ENCODE assay signal across 9 mouse cellular contexts in genomic region chrX:155622527-155622926, GRCm38 (mm10). TPM values are rescaled to one million over a fixed set of nuclear protein-coding genes. Genes with fewer than 3 reads are reported as not detected.
DNase-seq lines count a peak whose midpoint lies in the region; ATAC-seq and TF ChIP-seq lines count a peak whose summit lies in the region.
"Had no signal": no experiment of that assay in that cellular context is flagged by ENCODE, and none has a peak within 500 bp of the region (broad histone marks: within the 10 kb centered on the region; RNA-seq: fewer than 3 reads in every experiment).

No protein-coding gene starts in this region.

- H3K9me3 ChIP-seq in heart, embryonic 11.5 days (replicated peaks; ENCODE audit: control insufficient read depth, low read length), result no peaks in the 10 kb centered on the region
- no peaks in the 10 kb centered on the region for H3K9me3 ChIP-seq in intestine, embryonic 15.5 days
- no peaks in the 10 kb centered on the region; the same call in 1 of the 2 replicates for H3K9me3 ChIP-seq in midbrain, postnatal 0 days (ENCODE audit: low read length)

- no peak for DNase-seq in heart, adult 18-20 months
- no peak for DNase-seq in testis, postnatal 14 days (ENCODE audit: low spot score)
- peak; percentile 0 for DNase-seq in midbrain, postnatal 0 days (ENCODE audit: low spot score)
- no peak for DNase-seq in T-cell, adult 2 months (ENCODE audit: low spot score)
- DNase-seq in adrenal gland, adult 2 months, result no peak

- H3K9ac ChIP-seq in heart, embryonic 11.5 days (ENCODE audit: low read depth, low read length), result no peak overlapping the region
- no peak overlapping the region for H3K9ac ChIP-seq in intestine, embryonic 15.5 days
- H3K9ac ChIP-seq in midbrain, postnatal 0 days (replicated peaks; ENCODE audit: low read length, poor library complexity, severe bottlenecking), result peak overlapping the region; percentile 60

- peaks cover 29% of the 10 kb centered on the region for H3K27me3 ChIP-seq in heart, embryonic 11.5 days (ENCODE audit: control insufficient read depth, insufficient read depth, low read length)
- no peaks in the 10 kb centered on the region for H3K27me3 ChIP-seq in testis, adult 2 months (ENCODE audit: control insufficient read depth, insufficient read depth, low read length)
- H3K27me3 ChIP-seq in intestine, embryonic 15.5 days (replicated peaks), result peaks cover 30% of the 10 kb centered on the region
- H3K27me3 ChIP-seq in midbrain, postnatal 0 days (ENCODE audit: insufficient read depth, low read length), result no peaks in the 10 kb centered on the region

- peak overlapping the region; percentile 75 for H3K4me2 ChIP-seq in heart, embryonic 11.5 days
- H3K4me2 ChIP-seq in intestine, embryonic 15.5 days (replicated peaks), result peak overlapping the region; percentile 83
- peak overlapping the region; percentile 62 for H3K4me2 ChIP-seq in midbrain, postnatal 0 days (ENCODE audit: low read depth, low read length, poor library complexity, severe bottlenecking)

- TF ChIP-seq POLR2A in testis, adult 2 months (IDR thresholded peaks at IDR 0.05; ENCODE audit: control insufficient read depth, low read depth, low read length), result no peak

- no peaks in the 10 kb centered on the region for H3K36me3 ChIP-seq in heart, embryonic 11.5 days (ENCODE audit: control insufficient read depth, insufficient read depth, low read length)
- no peaks in the 10 kb centered on the region for H3K36me3 ChIP-seq in testis, adult 2 months (ENCODE audit: control insufficient read depth, insufficient read depth, low read length)
- no peaks in the 10 kb centered on the region for H3K36me3 ChIP-seq in intestine, embryonic 15.5 days
- no peaks in the 10 kb centered on the region for H3K36me3 ChIP-seq in midbrain, postnatal 0 days (ENCODE audit: insufficient read depth, low read length)

- WGBS in heart, embryonic 11.5 days (ENCODE audit: insufficient replicate concordance), result 16% methylated on average over 24 of the region's 24 CpGs
- 12% methylated on average over 24 of the region's 24 CpGs for WGBS in intestine, embryonic 15.5 days
- 22% methylated on average over 24 of the region's 24 CpGs for WGBS in midbrain, postnatal 0 days

- no peak for ATAC-seq in heart, embryonic 11.5 days (replicated peaks; ENCODE audit: insufficient number of reproducible peaks, low FRiP score, low TSS enrichment)
- peak; percentile 54 for ATAC-seq in intestine, embryonic 15.5 days
- ATAC-seq in midbrain, postnatal 0 days (ENCODE audit: low FRiP score), result peak; percentile 38; the same call in 1 of the 2 replicates

- no peak for TF ChIP-seq CTCF in testis, adult 2 months (IDR thresholded peaks at IDR 0.05; ENCODE audit: control insufficient read depth, insufficient read depth, insufficient replicate concordance, low read depth, low read length)
- TF ChIP-seq CTCF in midbrain, postnatal 0 days (IDR thresholded peaks at IDR 0.05), result no peak

- H3K4me3 ChIP-seq in heart, embryonic 11.5 days (ENCODE audit: low read depth, low read length), result peak overlapping the region; percentile 47
- H3K4me3 ChIP-seq in testis, adult 2 months (ENCODE audit: control insufficient read depth, low read depth, low read length), result peak overlapping the region; percentile 69
- H3K4me3 ChIP-seq in intestine, embryonic 15.5 days (replicated peaks), result peak overlapping the region; percentile 42
- H3K4me3 ChIP-seq in midbrain, postnatal 0 days (ENCODE audit: low read depth, low read length), result peak overlapping the region; percentile 55

- H3K4me1 ChIP-seq in heart, embryonic 11.5 days (ENCODE audit: control insufficient read depth, insufficient read depth, low read length), result no peaks in the 10 kb centered on the region
- H3K4me1 ChIP-seq in testis, adult 2 months (ENCODE audit: control insufficient read depth, insufficient read depth, low read length), result peaks cover 8% of the 10 kb centered on the region; the same call in 1 of the 2 replicates
- H3K4me1 ChIP-seq in intestine, embryonic 15.5 days (replicated peaks), result 0 out of 2 replicates have a peak, but pooled peaks cover 4% of the 10 kb centered on the region
- H3K4me1 ChIP-seq in midbrain, postnatal 0 days (ENCODE audit: insufficient read depth, low read length), result no peaks in the 10 kb centered on the region

- H3K27ac ChIP-seq in heart, embryonic 11.5 days (ENCODE audit: low read depth, low read length), result no peak overlapping the region
- H3K27ac ChIP-seq in testis, adult 2 months (ENCODE audit: control insufficient read depth, insufficient read depth, low read depth, low read length), result no peak overlapping the region
- no peak overlapping the region for H3K27ac ChIP-seq in intestine, embryonic 15.5 days
- H3K27ac ChIP-seq in midbrain, postnatal 0 days (ENCODE audit: low read depth, low read length), result peak overlapping the region; percentile 67; the same call in 1 of the 2 replicates

RNA-seq across cellular contexts. Expression of gene Ptchd1, which starts 1.1 kb away (rescaled TPM):
- 0.28 and 0.34 TPM in 2 replicates for polyA plus RNA-seq in heart, embryonic 11.5 days (2014; fragmentation: Nextera tagmentation; extraction: Ambion mirVana)
- total RNA-seq in heart, adult 18-20 months (2021), result not detected
- polyA plus RNA-seq in testis, adult 2 months (2012; rRNA removed), result 0.14 and 0.56 TPM in 2 replicates
- 0.91 and 1.0 TPM in 2 replicates for polyA plus RNA-seq in intestine, embryonic 15.5 days (2015; fragmentation: Nextera tagmentation; extraction: Ambion mirVana)
- 22.6 and 22.9 TPM in 2 replicates for total RNA-seq in midbrain, postnatal 0 days (2014; rRNA removed)
- polyA plus RNA-seq in midbrain, postnatal 0 days (2015; fragmentation: Nextera tagmentation; extraction: Ambion mirVana), result 12.0 TPM in 2 replicates
- total RNA-seq in adrenal gland, adult 2 months (2021), result under 1 TPM; 0.14 to 0.55 TPM
- 0.50 TPM in 1 of 2 replicates, not detected in the other for polyA plus RNA-seq in adrenal gland, adult 2 months (2012; rRNA removed)

RNA-seq across cellular contexts. Expression of gene Gm15155, which starts 2.0 kb away (rescaled TPM):
- not detected in 2 replicates for polyA plus RNA-seq in heart, embryonic 11.5 days (2014; fragmentation: Nextera tagmentation; extraction: Ambion mirVana)
- not detected for total RNA-seq in heart, adult 18-20 months (2021)
- not detected in 2 replicates for polyA plus RNA-seq in testis, adult 2 months (2012; rRNA removed)
- not detected in 2 replicates for polyA plus RNA-seq in intestine, embryonic 15.5 days (2015; fragmentation: Nextera tagmentation; extraction: Ambion mirVana)
- not detected in 2 replicates for total RNA-seq in midbrain, postnatal 0 days (2014; rRNA removed)
- 0.45 and 0.69 TPM in 2 replicates for polyA plus RNA-seq in midbrain, postnatal 0 days (2015; fragmentation: Nextera tagmentation; extraction: Ambion mirVana)
- total RNA-seq in adrenal gland, adult 2 months (2021), result not detected
- polyA plus RNA-seq in adrenal gland, adult 2 months (2012; rRNA removed), result not detected in 2 replicates
- total RNA-seq: neutrophil, adult 5-6 weeks had no signal
